Mouse (Mus musculus): ENCODE data around the gene Mesp2.

- TF ChIP-seq CTCF (IDR thresholded peaks at IDR 0.05; ENCODE audit: low read depth, low read length): no peak
- TF ChIP-seq POLR2A (IDR thresholded peaks at IDR 0.05; ENCODE audit: borderline replicate concordance, low read depth, low read length): no peak
These were observed 26.7 kb downstream of the Mesp2 start for GRCm38 (mm10) chr7:79837247-79837646.

Measured in bone marrow macrophage, adult 2 months (primary cell).